Mouse (Mus musculus) kidney, postnatal 0 days (tissue): ENCODE measurements at regions not wholly inside any gene's neighbourhood (a gene's known extent, or its start where the extent isn't known, plus 50 kb on each side); places are given as distances from the start of the nearest gene placed in this dataset.

Experiments used
- ATAC-seq: fragments of 200-750 bp; cut with Nextera tagmentation; replicated peaks from 2 replicates; pipeline ENCODE4 v1.8.0; 2017; ENCODE audit warnings: low read depth, moderate number of reproducible peaks, moderate TSS enrichment, moderate library complexity; ENCODE audit not compliant: low FRiP score
- DNase-seq: peaks from one replicate; pipeline ENCODE4 v3.0.0-alpha.2; 2016; ENCODE audit warnings: low spot score
- H3K27ac ChIP-seq: fragments of 300-500 bp; sonication (generic); 2 replicates; pipeline ENCODE4 v1.5.1; 2014; ENCODE audit warnings: mild to moderate bottlenecking
- H3K27me3 ChIP-seq: fragments of 300-500 bp; sonication (generic); 2 replicates; pipeline ENCODE4 v1.6.1; 2014; ENCODE audit warnings: low read length, mixed read lengths; ENCODE audit not compliant: insufficient read depth
- H3K36me3 ChIP-seq: fragments of 300-500 bp; sonication (generic); 2 replicates; pipeline ENCODE4 v1.6.1; 2014; ENCODE audit warnings: low read length, mixed read lengths; ENCODE audit not compliant: insufficient read depth
- H3K4me1 ChIP-seq: fragments of 300-500 bp; sonication (generic); replicated peaks from 2 replicates; pipeline ENCODE4 v1.6.1; 2014; ENCODE audit warnings: antibody characterized with exemption, low read length, mixed read lengths; ENCODE audit not compliant: insufficient read depth
- H3K4me2 ChIP-seq: fragments of 300-500 bp; sonication (generic); 2 replicates; pipeline ENCODE4 v1.6.1; 2014; ENCODE audit warnings: mild to moderate bottlenecking, low read length, moderate library complexity, mixed read lengths
- H3K4me3 ChIP-seq: fragments of 300-500 bp; sonication (generic); replicated peaks from 2 replicates; pipeline ENCODE4 v1.5.1; 2014; ENCODE audit warnings: low read depth, low read length
- H3K9ac ChIP-seq: fragments of 300-500 bp; sonication (generic); 2 replicates; pipeline ENCODE4 v1.6.1; 2014; ENCODE audit warnings: low read depth, low read length
- H3K9me3 ChIP-seq: fragments of 300-500 bp; sonication (generic); replicated peaks from 2 replicates; pipeline ENCODE4 v1.6.1; 2016; ENCODE audit warnings: low read length, inconsistent platforms, mixed read lengths
- CTCF ChIP-seq: IDR thresholded peaks from 2 replicates; pipeline ENCODE4 v1.5.1; 2016; ENCODE audit warnings: antibody characterized with exemption, low read depth, mild to moderate bottlenecking, moderate library complexity
- WGBS: fragments of 180-500 bp; shearing (Covaris S2); extraction: QIAGEN DNeasy Blood & Tissue Kit; methylation state at CpG from one replicate; pipeline ENCODE4 v1.1.7; 2014; 5-methylcytosine and 5-hydroxymethylcytosine counted together

DNA sequence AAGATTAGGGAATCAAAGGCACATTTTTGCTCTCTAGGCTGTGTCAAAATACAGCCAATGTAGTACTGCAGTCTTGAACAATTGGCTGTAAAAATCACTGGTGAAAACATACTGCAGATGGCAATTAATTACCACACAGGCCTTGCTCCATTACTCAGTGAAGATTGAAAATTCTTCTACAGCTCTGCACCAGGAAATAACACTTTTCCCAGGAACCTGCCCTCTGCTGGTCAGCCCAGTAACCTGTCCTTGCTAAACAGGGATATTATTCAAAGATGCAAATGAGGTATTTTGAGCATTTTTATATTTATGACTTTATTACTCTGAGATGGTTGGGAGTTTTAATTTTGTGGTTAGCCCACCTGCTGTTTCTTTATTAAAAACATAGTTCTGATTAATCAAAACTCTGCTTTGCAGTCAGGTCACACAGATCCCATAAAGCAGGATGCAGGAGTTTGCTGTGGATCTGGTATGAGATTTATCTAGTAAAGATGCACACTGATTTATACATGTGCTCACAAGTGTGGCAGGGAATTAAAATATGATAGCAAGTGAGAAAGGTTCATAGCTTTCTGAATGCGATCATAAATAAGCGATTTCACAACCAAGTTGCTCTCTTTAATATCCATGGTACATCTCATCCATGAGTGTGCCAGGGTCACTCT, 815.3 kb upstream of the Ghitm start:
- 84% methylated on average over 2 of the region's 2 CpGs for WGBS
- ATAC-seq = no peak

More for the DNA sequence above, 815.3 kb upstream of the Ghitm start:
- Histone ChIP-seq H3K27me3 (no peaks in the 10 kb centered on the region), H3K4me1 (no peaks in the 10 kb centered on the region), H3K36me3 (no peaks in the 10 kb centered on the region), H3K4me3 (no peak overlapping the region), H3K9me3 (no peaks in the 10 kb centered on the region), H3K4me2 (no peak overlapping the region), H3K9ac (no peak overlapping the region), H3K27ac (no peak overlapping the region)
- DNase-seq = peak; percentile 2
- TF ChIP-seq CTCF = peak; percentile 59
